Mouse (Mus musculus) urinary bladder, postnatal 14 days (tissue): ENCODE results near the gene Vmn1r54.
"Not testable (repeated sequence)": the region's sequence is repeated elsewhere in the genome, so short reads cannot be mapped to it uniquely, and the experiment has no call there.

ENCODE experiments used
- DNase-seq: peaks from one replicate; pipeline ENCODE4 v3.0.0; 2021; ENCODE audit warnings: low spot score

Vmn1r54 gene

DNA sequence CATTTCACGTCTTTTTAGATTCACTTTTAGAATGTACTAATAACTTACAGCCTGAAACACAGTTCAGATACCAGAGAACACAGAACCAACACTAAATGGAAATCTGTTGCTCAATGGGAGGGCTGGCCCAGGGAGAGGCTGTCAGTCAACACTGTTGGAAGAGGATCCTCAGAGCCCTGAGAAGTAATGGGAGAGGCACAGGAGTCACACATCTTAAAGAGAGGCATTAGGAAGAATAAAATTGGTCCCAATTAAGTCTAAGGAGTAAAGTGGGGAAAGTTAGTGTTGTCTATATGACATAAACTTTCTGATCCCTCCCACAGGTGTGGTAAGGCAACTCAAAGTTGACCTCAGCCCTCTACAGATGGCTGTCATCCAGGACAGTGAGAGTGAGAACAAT, at the start of gene Vmn1r54:
Gene Vmn1r54, plus strand, starts transcription at position 301 of the 400 bp plus-strand sequence.
- DNase-seq, result no peak

DNA sequence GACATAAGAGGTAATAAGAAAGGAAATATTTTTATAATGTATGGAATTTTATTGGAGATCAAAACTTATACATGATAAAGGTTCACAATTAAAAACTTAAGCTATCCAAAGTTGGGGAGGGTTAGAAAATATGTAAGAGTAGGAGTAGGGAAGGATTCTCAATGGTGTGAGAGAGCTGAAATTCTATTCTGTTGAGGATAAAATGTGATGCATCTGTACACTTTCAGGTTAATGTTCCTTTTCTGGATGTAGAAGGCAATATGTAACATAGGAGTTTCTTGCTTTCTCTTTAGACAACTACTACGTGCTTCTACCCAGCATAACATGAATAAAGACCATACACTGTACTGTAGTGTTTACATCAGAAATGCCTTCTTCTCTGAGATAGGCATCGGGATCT, 43.6 kb upstream of the Vmn1r54 start, which contains the start of gene V1ra8:
Gene V1ra8, plus strand, starts transcription at position 301 of the 400 bp plus-strand sequence.
- DNase-seq, result not testable (repeated sequence)

DNA sequence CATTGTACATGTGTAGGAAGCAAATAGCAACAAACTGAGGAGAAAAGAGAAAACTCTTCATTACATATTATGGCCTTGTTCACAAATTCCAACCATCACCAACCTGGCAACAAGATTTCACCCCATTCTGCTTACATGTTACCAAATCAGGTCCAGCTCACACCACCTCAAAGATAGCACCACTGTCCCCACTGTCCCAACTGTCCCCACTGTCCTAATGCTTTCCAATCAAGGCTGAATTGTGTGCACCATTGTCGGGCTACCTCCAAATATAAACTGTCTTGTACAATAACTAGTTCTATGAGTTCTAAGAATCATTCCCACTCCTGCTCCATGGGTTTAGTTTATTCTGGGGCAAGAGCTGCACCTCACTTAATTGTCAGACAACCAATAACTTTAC, 21.8 kb upstream of the Vmn1r54 start, which contains the start of gene Vmn1r53:
Gene Vmn1r53, minus strand, starts transcription at position 101 of the 400 bp plus-strand sequence.
- DNase-seq, result no peak

DNA sequence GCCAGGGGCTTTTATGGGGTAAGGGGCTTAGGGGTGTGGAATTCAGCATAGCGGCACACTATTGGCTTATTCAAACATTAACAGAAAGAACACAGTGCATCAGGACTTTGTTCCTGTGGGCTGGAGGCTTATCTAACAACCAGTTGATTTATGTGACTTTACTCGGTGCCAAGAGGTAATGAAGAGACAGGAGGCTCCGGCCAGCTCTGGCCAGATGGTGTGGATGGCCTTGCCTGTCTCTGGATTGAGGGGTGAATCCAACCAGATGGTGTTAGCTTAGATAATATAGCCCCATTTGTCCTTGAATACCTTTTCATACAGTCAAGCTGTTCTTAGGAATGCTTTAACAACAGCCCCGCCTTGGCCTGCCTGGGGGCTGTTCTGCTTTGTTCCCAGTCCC, 14.0 kb upstream of the Vmn1r54 start:
- DNase-seq, result not testable (repeated sequence)

DNA sequence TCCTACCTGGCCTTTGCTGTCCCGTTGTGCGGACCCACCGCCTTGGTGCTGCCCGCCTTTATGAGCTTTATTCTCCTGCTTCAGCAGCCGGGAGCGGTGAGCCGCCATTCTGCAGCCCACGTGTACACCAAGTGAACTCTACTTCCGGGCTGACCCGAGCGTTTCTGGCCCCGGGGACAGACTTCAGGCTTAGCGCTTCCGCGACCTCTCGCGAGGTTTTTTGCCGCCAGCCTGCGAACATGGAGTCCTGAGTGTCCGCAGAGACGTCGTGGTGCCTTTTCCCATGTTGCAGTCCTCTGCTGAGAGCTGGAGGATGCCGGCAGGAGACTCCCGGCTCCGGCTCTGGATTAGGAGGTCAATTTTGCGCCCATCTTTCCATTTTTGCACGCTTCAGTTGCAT, 13.4 kb upstream of the Vmn1r54 start:
- DNase-seq, result no peak

DNA sequence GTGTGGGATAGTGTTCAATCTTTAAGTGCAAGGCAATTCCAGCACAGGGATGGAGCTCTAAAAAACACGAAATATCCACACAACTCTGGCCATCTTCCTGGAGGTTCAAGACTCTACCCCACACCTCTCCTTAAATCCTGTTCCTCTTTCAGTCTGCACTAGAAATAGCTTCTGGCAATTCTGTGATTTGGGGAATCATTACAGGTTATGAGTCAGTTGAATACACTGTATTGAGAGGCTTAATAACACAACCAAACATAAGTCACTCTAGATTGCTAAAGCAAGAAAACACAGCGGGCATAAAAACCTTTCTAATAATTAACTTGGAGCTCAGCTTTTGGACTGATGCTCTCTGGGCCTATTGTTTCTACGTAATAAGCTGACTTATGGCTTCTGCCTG, 2.1 kb upstream of the Vmn1r54 start:
- DNase-seq, result no peak

DNA sequence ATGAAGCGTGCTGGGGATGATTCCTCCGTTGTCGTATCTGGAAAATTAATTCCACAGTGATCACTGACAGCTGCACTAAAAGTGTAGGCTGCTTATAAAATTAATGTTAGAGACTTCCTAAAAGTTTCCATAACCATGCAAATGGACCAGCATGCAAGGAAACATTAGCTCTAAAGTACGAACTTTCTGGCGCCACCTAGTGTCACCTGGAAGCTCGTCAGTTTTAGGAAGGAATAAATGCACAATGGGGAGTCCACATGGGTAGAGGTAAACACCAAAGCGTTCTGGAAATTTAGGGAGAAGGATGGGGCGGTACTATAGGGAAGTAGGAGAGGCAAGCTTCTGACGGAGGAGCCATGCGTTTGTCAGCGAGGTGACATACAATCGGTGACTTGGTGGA, 42.2 kb downstream of the Vmn1r54 start:
- DNase-seq, result no peak

DNA sequence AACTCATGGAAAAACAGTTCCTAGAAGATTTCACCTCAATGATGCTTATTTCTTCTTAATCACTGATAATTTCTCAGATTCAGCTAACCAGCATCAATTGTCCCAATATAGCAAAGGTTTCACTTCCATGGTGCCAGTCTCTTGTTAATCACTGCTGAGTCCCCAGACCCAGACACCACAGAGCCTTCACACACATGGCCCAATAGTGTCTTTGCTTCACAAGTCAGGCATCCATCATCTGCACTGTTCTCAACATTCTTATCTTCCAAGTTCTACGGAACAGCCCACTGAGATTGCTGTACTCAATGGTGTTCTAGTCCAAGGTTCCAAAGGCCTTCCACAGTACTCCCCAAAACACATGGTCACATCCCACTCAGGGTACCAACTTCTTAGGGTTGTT, 54.8 kb downstream of the Vmn1r54 start, which contains the start of gene BC048671:
Gene BC048671, plus strand, starts transcription at position 301 of the 400 bp plus-strand sequence.
- DNase-seq, result no peak

DNA sequence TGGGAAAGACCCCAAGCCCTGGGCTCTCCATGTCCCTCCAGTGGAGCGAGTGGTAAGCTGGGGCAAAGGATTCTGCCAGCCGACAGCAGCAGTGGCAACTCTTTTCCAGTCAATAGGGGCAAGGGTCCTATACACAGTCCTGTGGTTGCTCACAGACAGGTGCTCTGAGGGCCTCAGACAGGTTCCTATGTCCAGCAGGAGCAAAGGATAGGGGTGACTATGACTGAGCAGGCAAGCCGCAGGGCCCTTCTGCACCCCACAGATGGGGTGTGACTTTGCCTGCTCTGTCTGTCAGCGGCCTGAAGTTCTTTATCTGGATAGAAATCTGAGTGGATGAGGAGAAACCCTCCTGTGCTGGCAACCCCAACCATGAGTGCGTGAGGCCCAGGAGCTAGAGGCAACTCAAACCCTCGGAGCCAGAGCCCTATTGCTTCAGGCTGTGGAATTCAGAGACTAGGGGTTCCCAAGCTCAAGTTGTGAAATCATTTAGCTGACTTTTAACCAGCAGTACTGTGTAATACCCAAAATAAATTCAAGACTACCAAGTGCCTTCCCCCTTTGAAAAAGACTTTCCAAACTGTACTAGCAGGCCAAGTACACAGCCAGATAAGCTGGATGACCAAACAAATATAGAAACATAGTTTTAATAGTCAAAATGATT, 60.3 kb downstream of the Vmn1r54 start:
- no peak for DNase-seq

DNA sequence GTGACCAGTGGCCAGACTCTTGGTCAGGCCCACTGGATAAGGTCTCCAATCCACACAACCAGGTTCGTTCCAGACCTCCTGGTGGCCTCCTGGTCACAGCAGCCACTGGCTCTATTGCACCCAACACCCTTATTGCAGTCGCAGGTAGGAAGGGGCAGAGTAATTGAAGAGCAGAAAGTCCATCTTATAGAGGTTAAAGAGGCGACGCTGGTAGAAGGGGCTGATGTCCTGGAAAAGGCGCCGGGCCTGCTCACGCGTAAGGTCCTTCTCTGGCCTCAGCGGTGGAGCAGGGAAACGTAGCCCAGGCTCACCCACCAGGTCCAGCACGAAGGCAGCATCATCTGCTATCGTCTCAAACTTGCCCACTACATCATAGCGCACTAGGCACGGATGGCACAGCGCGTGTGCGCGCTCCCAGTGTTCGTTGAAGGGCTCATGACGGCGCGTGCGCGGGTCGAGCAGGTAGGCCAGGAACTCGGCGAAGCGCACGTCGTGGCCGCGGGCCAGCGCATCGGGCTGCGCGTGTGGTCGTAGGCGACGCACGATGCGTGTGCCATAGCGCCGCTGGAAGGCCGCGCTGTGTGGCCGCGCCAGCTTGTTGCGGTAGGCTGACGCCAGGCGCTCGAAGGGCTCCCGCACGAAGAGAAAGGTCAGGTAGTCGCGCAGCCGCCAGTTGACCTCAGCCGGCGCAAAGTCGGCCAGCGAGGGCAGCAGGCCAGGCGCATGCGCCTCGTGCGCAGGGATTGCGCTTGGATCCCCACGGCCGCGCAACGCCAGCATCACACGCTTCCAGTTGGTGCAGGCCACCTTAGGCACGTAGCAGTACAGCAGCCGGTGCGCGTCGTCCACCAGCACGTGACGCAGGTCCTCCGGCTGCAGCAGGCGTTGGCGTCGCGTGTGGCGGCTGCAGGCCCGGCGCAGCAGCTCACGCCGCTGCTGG, 63.0 kb downstream of the Vmn1r54 start:
- DNase-seq, result no peak

DNA sequence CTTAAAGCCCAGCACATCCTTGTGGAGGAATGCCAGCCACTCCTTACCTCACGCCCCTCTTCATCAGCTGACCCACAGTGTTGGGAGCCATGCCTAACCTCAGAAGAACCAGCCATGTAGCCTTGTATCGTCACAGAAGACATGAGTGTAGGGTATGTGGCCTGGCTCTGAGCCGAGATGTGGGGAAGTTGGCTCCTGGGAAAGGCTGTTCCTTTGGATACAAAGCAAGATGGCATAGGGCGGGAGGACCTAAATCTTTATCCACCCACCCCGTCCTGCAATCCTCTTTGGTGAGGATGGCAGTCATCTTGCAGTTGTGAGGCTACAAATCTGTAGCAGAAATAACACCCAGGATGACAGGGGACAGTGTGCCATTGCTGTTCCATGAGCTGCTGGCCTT, 69.9 kb downstream of the Vmn1r54 start:
- no peak for DNase-seq

DNA sequence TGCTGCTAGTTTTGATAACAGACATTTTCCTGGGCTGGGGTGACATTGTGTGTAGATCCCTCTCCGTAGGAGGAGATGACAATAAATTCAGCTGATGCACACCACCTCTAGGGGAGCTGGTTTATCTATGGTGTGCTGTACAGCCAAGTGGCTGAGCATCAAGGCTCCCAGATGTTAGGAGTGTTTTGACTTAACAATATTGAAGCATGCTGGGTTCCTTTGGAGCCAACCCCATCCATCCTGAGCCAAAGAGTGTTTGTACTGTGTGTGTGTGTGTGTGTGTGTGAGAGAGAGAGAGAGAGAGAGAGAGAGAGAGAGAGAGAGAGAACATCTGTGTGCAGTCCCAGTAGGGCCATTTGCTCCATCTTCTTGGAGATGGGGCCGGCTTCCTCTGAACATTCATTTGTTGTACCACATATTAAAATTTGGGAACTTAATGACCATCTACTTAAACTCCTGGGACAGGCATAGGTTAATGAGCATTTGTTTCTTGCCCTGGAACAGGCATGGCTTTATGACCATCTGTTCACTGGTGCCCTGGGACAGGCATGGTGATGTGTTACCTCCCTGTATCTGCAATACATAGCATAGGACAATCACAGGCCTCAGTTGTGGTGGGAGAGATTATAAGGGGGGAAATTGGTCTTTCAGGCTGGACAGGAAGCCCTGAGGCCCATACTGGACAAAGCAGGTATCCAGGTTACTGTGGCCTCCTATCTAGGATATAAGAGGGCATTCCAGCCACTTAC, 71.6 kb downstream of the Vmn1r54 start:
- DNase-seq, result no peak

DNA sequence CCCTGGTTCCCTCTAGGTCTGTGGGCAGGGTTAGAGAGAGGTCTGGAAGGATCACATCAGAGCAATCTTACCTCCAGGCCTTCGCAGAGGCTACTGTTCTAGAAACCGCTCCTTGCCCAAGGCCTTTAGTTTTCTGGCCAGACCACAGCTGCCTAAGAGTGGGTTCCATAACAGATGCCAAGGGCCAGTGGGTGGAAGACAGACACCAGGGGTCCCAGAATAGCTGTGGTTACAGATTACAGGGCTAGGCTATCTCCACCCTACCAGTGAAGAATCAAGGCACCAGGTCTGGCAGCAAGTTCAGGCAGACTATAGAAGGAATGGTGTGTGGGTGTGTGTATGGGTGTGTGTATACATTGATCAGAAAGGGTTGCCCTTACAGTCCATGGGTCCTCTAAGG, 72.9 kb downstream of the Vmn1r54 start:
- DNase-seq, result no peak

DNA sequence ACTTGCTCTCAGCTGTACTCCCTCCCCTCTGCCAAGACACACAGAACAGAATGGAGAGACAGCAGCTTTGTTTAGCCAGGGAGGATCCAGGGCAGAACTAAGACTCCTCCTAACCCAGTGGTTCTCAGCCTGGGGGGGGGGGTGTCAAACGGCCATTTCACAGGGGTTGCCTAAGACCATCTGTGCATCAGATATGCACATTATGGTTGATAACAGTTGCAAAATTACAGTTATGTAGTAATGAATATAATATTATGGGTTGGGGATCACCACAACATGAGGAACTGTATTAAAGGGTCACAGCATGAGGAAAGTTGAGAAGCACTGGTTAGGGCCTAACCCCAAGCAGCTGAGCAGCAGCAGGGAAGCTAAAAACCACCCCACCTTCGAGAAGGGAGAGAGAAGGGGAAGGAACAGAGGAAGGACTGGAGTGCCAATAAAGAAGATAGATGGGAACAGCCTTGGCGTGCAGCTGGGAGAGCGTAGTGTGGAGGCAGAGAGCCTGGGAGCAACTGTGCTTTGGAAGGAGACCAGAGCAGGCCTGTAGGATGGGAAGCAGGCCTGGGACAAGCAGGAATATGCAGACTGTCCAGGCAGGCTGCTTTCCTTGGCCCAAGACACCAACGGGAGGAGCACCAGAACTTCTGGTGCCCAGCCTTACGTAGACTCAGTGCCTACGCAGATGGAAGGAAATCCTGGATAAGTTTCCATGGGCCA, 73.5 kb downstream of the Vmn1r54 start:
- DNase-seq, result peak; percentile 16

DNA sequence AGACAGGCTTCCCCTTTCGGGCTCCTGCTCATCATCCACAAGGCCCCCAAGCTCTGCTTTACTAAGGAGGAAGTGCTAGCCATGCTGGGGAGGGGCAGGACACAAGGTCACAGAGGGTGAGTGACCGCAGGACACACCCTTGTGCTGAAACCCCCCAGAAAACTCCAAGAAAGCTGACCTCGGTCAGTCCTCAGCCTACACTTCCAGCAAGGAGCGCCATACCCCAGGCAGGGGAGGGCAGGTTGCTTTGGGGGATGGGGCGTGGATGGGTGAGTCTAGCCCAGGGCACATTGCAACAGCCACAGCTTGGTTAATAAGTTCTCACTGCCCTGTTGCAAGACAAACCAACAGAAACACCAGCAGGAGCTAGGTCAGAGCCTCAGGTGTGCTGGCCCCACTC, 74.3 kb downstream of the Vmn1r54 start:
- DNase-seq, result no peak
